Mouse (Mus musculus) MEL (cell line): ENCODE data around the gene Eef1g.
"Not testable (repeated sequence)": the region's sequence is repeated elsewhere in the genome, so short reads cannot be mapped to it uniquely, and the experiment has no call there.

Source experiments
- CHD2 ChIP-seq: IDR thresholded peaks from 2 replicates; pipeline ENCODE4 v1.6.1; 2011; ENCODE audit warnings: low read length, improper control_type of control experiment
- CTCF ChIP-seq, 3 experiments: IDR thresholded peaks in 2 of 3; conservative IDR thresholded peaks in 1 of 3; 2 replicates each; pipeline ENCODE4 v1.5.1; 2011 to 2012; ENCODE audit warnings: low read length in 3 of 3, low read depth in 2 of 3, mild to moderate bottlenecking in 2 of 3, improper control_type of control experiment in 1 of 3, inconsistent platforms in 1 of 3, mixed read lengths in 1 of 3, moderate library complexity in 1 of 3; ENCODE audit not compliant: control insufficient read depth in 1 of 3, insufficient read depth in 1 of 3, poor library complexity in 1 of 3, severe bottlenecking in 1 of 3
- E2F4 ChIP-seq: IDR thresholded peaks from 2 replicates; pipeline ENCODE4 v1.6.1; 2011; ENCODE audit warnings: low read depth, low read length, improper control_type of control experiment, borderline replicate concordance
- MAX ChIP-seq: IDR thresholded peaks from 2 replicates; pipeline ENCODE4 v1.6.1; 2011; ENCODE audit warnings: low read length, improper control_type of control experiment
- POLR2A ChIP-seq, 2 experiments: IDR thresholded peaks; 2 replicates each; pipeline ENCODE4 v1.6.1; 2011 to 2012; ENCODE audit warnings: low read length in 2 of 2, mild to moderate bottlenecking in 2 of 2, control low read depth in 1 of 2, improper control_type of control experiment in 1 of 2, low read depth in 1 of 2, moderate library complexity in 1 of 2; ENCODE audit not compliant: control insufficient read depth in 1 of 2, insufficient read depth in 1 of 2, poor library complexity in 1 of 2
- TCF12 ChIP-seq: IDR thresholded peaks from 2 replicates; pipeline ENCODE4 v1.6.1; 2014; ENCODE audit warnings: low read depth, mild to moderate bottlenecking, inconsistent platforms, low read length, improper control_type of control experiment, moderate library complexity
- USF1 ChIP-seq: IDR thresholded peaks from 2 replicates; pipeline ENCODE4 v1.6.1; 2014; ENCODE audit warnings: low read depth, mild to moderate bottlenecking, inconsistent platforms, low read length, improper control_type of control experiment, moderate library complexity
- ZC3H11A ChIP-seq: IDR thresholded peaks from 2 replicates; pipeline ENCODE4 v1.6.1; 2012; ENCODE audit warnings: low read depth, mild to moderate bottlenecking, inconsistent platforms, low read length, improper control_type of control experiment
- ZNF384 ChIP-seq: IDR thresholded peaks from 2 replicates; pipeline ENCODE4 v1.6.1; 2012; ENCODE audit warnings: low read depth, mild to moderate bottlenecking, inconsistent platforms, low read length, improper control_type of control experiment

DNA sequence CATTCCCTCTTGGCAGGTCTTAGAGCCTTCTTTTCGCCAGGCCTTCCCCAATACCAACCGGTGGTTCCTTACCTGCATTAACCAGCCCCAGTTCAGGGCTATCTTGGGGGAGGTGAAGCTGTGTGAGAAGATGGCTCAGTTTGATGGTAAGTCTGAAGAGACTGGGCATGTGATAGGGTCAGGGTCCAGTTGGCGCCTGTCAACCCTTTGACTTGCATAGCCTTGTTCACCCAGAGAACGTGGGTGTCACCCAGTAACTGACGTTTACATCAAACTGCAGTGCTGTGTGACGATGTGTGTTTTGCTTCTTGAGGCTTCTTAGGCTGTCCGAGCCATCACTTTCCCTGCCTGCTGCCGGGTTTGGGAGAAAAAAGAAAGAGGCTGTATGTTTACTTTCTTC lies 5.7 kb downstream of the Eef1g start:
- not testable (repeated sequence) for TF ChIP-seq E2F4; ZNF384; CHD2; CTCF (IDR thresholded peaks at IDR 0.05 in 2 of 3, conservative IDR thresholded peaks at IDR 0.05 in 1 of 3; ENCODE audit: control insufficient read depth in 1 of 3, insufficient read depth in 1 of 3, low read depth in 2 of 3, low read length in 3 of 3, poor library complexity in 1 of 3, severe bottlenecking in 1 of 3); POLR2A (IDR thresholded peaks at IDR 0.05; ENCODE audit: control insufficient read depth in 1 of 2, insufficient read depth in 1 of 2, low read depth in 1 of 2, low read length in 2 of 2, poor library complexity in 1 of 2); TCF12; USF1; ZC3H11A; MAX
